Mouse (Mus musculus) olfactory bulb, adult 2 months (tissue): Measurements from ENCODE around the gene Zmat5.

Experiments
- CTCF ChIP-seq: fragments of 200-500 bp; IDR thresholded peaks from 2 replicates; pipeline ENCODE4 v1.5.1; 2012; ENCODE audit warnings: low read depth, mild to moderate bottlenecking, low read length, moderate library complexity; ENCODE audit not compliant: insufficient read depth
- POLR2A ChIP-seq: fragments of 200-500 bp; IDR thresholded peaks from 2 replicates; pipeline ENCODE4 v1.6.1; 2012; ENCODE audit warnings: mild to moderate bottlenecking, low read depth, low read length, moderate library complexity; ENCODE audit not compliant: insufficient read depth

- no peak for TF ChIP-seq CTCF
- no peak for TF ChIP-seq POLR2A
Observed at GRCm38 (mm10) chr11:4769293-4769692, 64.8 kb downstream of the Zmat5 start.
